Mouse (Mus musculus) R1 (cell line): ENCODE results near the gene Bpifb9a.
"Not testable (repeated sequence)": the region's sequence is repeated elsewhere in the genome, so short reads cannot be mapped to it uniquely, and the experiment has no call there.

ENCODE experiments used
- DNase-seq: peaks from one replicate; pipeline ENCODE4 v3.0.0-alpha.2; 2018; ENCODE audit warnings: low read depth, low spot score

The Bpifb9a gene

DNA sequence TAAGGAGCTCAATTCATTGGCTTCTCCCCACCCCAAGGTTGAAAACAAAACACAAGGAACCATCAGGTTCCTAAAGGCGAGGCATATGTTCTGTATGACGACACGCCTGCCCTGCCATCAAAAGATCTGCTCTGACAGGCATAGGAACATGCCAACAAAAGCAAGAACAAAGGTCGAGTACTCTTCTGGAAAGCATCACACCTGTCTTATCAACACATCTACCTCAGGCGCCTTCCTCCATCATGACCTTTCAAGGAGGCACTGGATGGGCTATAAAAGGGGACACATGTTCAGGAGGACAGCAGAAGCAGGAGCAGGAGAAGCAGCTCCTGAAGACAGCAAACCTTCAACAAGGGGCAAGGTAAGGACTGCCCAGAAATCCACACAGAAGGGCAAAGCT lies at the start of gene Bpifb9a:
Gene Bpifb9a, plus strand, starts transcription at position 301 of the 400 bp plus-strand sequence.
- DNase-seq: not testable (repeated sequence)

- DNase-seq: peak; percentile 45
Measured at GRCm38 (mm10) chr2:154209112-154209511, 48.5 kb upstream of the Bpifb9a start.

DNA sequence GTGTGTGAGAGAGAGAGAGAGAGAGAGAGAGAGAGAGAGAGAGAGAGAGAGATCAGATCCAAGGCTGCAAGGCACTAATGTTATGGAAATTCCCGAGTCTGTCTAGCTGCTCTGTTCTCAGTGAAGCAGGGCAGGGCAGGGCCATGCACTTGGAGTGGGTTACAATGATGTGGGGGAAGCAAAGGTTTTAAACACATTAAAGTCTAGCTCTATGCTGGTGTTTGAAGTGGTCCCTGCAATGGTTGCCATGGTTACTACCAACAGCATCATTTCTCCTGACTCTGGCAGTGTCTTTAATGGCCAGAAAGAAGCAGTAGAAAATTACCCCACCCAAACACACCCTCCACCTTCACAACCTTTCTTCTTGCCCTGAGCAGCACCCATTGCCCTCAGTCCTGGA lies 46.5 kb upstream of the Bpifb9a start:
- no peak for DNase-seq

DNA sequence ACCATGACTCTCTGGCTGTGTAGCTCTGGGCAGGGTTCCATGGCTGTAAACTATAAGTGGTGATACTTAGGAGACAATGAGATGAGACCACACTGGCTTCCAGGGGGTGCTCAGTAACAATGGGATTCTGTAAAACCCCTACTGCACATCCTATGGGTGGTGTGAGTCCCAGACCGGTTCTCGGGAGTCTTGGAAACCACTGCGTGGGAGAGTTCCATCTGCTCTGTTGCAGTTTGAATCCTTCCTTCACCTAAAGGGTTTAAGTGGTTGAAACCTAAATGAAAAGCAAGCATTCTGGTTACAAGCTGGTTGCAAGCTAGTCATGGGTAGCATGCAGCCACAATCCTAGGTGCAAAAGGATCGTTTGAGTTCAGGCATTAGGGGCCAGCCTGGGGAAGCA lies 45.8 kb upstream of the Bpifb9a start:
- DNase-seq: no peak

- DNase-seq: peak; percentile 89
Measured at GRCm38 (mm10) chr2:154215191-154215590, 42.5 kb upstream of the Bpifb9a start.

- no peak for DNase-seq
Measured at GRCm38 (mm10) chr2:154219950-154220349, 37.7 kb upstream of the Bpifb9a start.

- DNase-seq: peak; percentile 86
Measured at GRCm38 (mm10) chr2:154223265-154223916, 34.3 kb upstream of the Bpifb9a start, which contains the start of gene Bpifb5. Gene Bpifb5 (plus strand): TSS chr2:154223742.

GRCm38 (mm10) chr2:154223917-154224273 lies 33.8 kb upstream of the Bpifb9a start:
- peak; percentile 36 for DNase-seq

DNA sequence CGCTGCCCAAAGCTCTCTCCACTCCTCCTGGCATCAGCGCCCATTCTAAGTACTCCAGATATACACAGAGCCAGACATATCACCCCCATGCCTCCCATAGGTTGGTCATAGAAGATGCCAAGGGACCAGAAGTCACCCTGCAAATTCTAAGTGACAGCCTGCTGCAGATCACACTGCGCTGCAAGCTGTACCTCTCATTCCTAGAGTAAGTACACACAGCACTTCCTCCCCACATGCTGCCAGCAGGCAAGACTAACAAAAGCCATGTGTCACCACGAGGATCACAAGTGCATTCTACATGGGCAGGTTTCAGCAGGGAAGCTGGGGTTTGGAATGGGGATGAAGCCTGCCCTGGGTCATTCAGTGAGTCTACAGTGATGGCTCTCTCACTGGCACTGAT lies 30.7 kb upstream of the Bpifb9a start:
- no peak for DNase-seq

GRCm38 (mm10) chr2:154227830-154228229 lies 29.8 kb upstream of the Bpifb9a start:
- no peak for DNase-seq

DNA sequence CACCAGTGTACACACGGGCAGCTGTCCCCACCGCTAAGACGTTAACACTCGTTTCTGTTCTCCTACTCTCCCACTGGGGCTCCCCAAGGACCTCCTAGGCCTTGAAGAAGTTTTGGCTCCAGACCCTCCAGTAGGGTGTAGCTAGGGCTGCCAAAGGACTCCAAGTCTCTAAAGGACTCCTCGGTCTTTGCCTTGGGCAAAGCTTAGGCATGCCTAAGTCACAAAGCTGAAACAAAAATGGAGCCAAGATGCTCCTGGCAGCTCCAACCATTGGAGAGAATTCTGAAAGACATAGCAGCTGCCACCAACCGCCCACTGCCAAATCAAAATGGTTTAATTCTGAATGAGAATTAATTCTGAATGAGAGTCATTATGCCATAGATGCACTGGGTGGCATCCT lies 24.2 kb upstream of the Bpifb9a start:
- DNase-seq: no peak

DNA sequence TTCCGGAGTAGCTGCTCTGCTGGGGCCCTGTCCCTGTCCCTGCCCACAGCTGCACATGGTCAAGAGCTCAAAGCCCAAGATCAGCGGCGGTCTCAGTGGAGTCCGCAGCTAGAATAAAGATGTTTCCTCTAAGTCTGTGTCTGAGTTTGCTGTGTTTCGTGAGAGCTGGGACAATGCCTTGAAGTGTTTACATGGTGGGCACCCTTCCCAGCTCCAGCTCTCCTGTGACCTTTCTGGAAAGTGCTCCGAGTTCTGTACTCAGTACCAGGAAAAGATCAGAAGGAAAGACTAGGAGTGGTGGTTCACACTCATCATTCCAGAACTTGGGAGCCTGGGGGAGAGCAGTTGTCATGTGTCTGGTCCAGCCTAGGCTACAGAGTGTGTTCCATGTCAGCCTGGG lies 16.9 kb upstream of the Bpifb9a start:
- no peak for DNase-seq

DNA sequence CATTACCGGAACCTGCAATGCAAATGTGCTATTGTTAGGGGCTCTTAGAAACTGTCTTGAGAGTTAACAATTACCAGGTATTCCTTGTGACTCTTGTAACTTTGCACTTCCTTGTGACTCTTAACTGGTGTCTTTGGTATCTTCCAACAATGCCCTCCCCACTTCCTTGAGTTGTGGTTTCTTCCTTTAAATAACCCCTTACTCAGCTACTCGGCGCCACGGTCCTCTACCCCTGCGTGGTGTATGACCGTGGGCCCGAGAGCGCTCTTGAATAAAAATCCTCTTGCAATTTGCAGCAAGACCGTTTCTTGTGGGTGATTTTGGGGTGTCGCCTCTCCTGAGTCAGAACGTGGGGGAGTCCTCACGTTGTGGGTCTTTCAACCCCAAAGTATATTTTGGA lies 14.9 kb upstream of the Bpifb9a start:
- DNase-seq: peak; percentile 60

DNA sequence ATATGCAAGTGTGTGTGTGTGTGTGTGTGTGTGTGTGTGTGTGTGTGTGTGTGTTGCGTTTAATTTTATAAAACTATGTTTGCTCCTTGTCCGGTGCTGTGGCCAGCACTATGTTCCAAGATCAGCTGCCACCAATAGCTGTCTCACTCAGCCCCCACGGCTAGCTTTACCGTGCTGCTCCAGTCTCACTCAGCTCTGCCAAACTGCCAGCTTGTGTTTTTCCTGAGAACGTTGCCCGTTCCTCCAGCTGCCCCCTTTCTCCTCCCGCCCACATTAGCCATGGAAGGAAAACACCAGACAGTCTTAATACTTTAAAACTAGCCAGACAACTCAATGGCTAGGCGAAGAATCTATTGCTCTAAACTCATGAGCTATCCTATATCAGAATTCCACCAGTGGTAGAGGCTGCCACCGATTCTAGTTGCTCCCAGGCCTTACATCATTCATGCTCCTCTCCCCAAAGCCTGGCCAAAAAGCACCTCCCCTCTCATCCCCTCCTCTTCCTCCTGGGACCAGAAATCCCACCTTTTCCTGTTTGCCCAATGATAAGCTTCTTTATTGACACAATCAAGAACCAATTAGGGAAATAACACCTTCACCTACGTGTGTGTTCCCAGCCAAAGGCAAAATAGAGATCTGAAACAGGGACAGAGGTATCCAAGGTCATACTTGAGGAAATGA lies 14.2 kb upstream of the Bpifb9a start:
- peak; percentile 21 for DNase-seq

GRCm38 (mm10) chr2:154245322-154245721 lies 12.3 kb upstream of the Bpifb9a start:
- DNase-seq: no peak

DNA sequence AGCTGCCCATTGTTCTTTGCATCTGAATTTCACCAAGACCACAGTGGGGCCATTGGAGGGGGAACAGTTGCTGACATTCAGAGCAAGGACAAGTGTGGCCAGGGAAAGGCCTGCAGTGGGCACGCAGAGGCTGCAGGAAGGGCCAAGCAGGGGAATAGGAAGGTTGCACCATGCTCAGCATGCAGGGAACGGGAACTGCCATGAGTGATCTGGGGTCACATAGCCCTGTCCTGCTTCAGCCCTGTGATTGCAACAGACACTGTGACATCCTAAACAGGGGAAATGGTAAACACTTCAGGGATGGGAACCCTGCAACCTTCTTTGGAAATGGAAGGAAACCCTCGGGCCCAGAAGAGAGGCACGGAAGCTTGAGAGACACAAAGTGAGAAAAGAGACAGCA lies 2.4 kb upstream of the Bpifb9a start:
- DNase-seq: not testable (repeated sequence)

DNA sequence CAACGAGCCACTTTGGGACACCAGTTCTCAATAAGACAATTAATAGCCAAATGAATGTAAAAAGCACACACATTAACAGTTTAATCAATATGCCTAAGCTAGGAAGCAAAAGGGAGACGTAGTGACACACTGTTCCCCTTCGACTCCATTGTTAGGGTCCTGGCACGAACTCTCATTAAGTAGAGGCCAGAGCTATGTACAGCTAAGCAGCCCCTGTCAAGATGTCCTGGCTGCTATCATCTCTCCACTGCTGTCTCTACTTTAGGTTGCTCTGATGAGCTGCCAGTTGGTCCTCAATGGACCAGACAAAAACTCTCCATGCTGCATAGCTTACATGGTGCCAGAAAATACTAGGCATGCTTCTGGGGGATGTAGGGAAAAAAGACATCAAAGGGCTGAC lies 1.9 kb upstream of the Bpifb9a start:
- no peak for DNase-seq

GRCm38 (mm10) chr2:154264397-154264796 lies 6.7 kb downstream of the Bpifb9a start:
- DNase-seq: not testable (repeated sequence)

- not testable (repeated sequence) for DNase-seq
Measured at GRCm38 (mm10) chr2:154291866-154292265, 34.2 kb downstream of the Bpifb9a start.

GRCm38 (mm10) chr2:154292833-154293232 lies 35.2 kb downstream of the Bpifb9a start:
- no peak for DNase-seq

DNA sequence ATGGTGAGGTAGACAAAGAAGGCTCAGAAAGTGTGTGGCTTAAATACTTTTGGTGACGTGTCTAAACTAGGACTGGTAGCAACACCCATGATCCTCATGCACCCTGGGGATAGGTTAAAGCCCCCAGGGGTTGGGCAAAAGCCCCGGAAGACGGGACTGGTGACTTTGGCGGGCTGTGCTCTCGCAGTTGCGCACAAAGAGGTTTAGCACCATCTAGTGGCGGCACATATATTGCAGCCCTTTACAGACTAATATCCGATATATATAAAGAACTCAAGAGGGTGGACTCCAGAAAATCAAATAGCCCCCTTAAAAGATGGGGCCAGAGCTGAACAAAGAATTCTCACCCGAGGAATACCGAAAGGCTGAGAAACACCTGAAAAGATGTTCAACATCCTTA lies 37.1 kb downstream of the Bpifb9a start:
- peak; percentile 64 for DNase-seq

DNA sequence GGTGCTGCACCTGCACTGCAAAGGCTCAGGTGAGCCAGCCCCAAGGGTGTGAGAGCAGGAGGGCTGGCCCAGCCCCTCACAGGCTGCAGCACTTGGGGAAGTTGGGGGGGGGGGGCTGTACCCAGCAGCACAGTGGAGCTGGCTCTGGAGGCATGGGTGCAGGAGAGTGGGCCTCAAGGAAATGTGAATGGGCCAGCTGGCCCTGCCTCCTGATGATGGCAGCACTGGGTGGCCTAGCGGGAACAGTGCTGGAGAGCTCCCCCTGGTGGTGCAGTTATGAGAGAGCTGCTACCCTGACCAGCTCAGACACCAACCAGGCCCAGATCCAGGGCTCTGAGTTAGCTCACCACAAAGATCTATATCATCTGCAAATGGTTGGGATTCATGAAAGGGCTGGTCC lies 42.8 kb downstream of the Bpifb9a start:
- DNase-seq: peak; percentile 87

DNA sequence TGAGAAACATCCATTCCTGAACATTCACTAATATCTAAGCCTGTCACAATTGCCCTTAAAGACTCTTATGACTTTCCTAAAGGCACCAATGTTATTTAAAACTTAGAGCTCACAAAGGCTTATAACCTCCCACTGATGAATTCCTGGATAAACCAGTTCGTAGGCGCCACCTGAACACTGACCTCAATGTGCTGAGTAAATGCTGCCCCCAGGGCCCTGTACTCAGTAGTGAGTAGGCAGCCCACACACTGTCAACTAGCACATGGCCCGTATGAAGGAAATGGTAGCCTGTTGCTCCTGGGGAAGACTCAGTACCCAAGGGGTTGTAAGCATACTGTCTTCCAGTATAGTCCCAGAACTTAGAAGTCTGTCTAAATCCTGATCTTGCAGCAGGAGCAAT lies 44.1 kb downstream of the Bpifb9a start:
- DNase-seq: no peak
